In genomic region chr5:150036286-150036685, GRCm38 (mm10) we compare ENCODE assay signal across 15 mouse cellular contexts. TPM values are rescaled to one million over a fixed set of nuclear protein-coding genes. Genes with fewer than 3 reads are reported as not detected.
"Had no signal": no experiment of that assay in that cellular context is flagged by ENCODE, and none has a peak within 500 bp of the region (broad histone marks: within the 10 kb centered on the region; RNA-seq: fewer than 3 reads in every experiment).

No protein-coding gene starts in this region.

- ATAC-seq: lung, postnatal 0 days; midbrain, embryonic 13.5 days had no signal

- H3K4me1 ChIP-seq: liver, embryonic 15.5 days had no signal

- DNase-seq: kidney, postnatal 36 days; left cerebral cortex, postnatal 4 days; lung, adult 2 months; lung, postnatal 36 days; right cerebral cortex, adult 18-20 months; right cerebral cortex, postnatal 25 days; thymus, adult 2 months; thymus, postnatal 25 days had no signal

- H3K4me2 ChIP-seq: liver, embryonic 11.5 days; liver, embryonic 15.5 days; midbrain, embryonic 13.5 days had no signal

- H3K36me3 ChIP-seq: liver, embryonic 15.5 days; midbrain, embryonic 13.5 days had no signal

- H3K27ac ChIP-seq: kidney, postnatal 0 days; layer of hippocampus, adult 2 months; liver, embryonic 15.5 days; midbrain, embryonic 13.5 days had no signal

- H3K9me3 ChIP-seq: liver, embryonic 15.5 days; midbrain, embryonic 13.5 days had no signal

- H3K9ac ChIP-seq: liver, embryonic 15.5 days; midbrain, embryonic 13.5 days had no signal

- H3K27me3 ChIP-seq: liver, embryonic 15.5 days; midbrain, embryonic 13.5 days had no signal

- H3K4me3 ChIP-seq: layer of hippocampus, adult 2 months; liver, embryonic 15.5 days; midbrain, embryonic 13.5 days had no signal

RNA-seq across cellular contexts. Expression of gene Rxfp2, which starts 17.8 kb away (rescaled TPM):
- total RNA-seq: megakaryocyte progenitor cell, adult 5-6 weeks had no signal
- polyA plus RNA-seq: liver, embryonic 15.5 days had no signal
